Mouse (Mus musculus) olfactory bulb, adult 2 months (tissue): ENCODE data around the gene Irs3. TPM values are rescaled to one million over a fixed set of nuclear protein-coding genes. Genes with fewer than 3 reads are reported as not detected.
A peak's percentile ranks its signal among the peaks of the same experiment; 100 is the strongest.

ENCODE experiments used
- H3K27ac ChIP-seq: fragments of 200-500 bp; 2 replicates; pipeline ENCODE4 v1.5.1; 2012; ENCODE audit warnings: low read depth, low read length; ENCODE audit not compliant: insufficient read depth
- H3K4me1 ChIP-seq: fragments of 200-500 bp; 2 replicates; pipeline ENCODE4 v1.6.1; 2012; ENCODE audit warnings: low read length; ENCODE audit not compliant: control insufficient read depth, insufficient read depth
- H3K4me3 ChIP-seq: fragments of 200-500 bp; 2 replicates; pipeline ENCODE4 v1.5.1; 2012; ENCODE audit warnings: mild to moderate bottlenecking, low read depth, low read length, moderate library complexity; ENCODE audit not compliant: insufficient read depth
- CTCF ChIP-seq: fragments of 200-500 bp; IDR thresholded peaks from 2 replicates; pipeline ENCODE4 v1.5.1; 2012; ENCODE audit warnings: low read depth, mild to moderate bottlenecking, low read length, moderate library complexity; ENCODE audit not compliant: insufficient read depth
- POLR2A ChIP-seq: fragments of 200-500 bp; IDR thresholded peaks from 2 replicates; pipeline ENCODE4 v1.6.1; 2012; ENCODE audit warnings: mild to moderate bottlenecking, low read depth, low read length, moderate library complexity; ENCODE audit not compliant: insufficient read depth
- WGBS: fragments of 180-500 bp; shearing (Covaris S2); methylation state at CpG from one replicate; pipeline ENCODE4 v1.1.7; 2018; 5-methylcytosine and 5-hydroxymethylcytosine counted together
- polyA plus RNA-seq: library from polyadenylated mRNA; stranded (reverse); fragments of >200 nt; gene quantifications from 2 replicates; pipeline ENCODE4 v1.2.4, GENCODE M21; 2012; ENCODE audit warnings: low replicate concordance; ENCODE audit not compliant: missing spikeins, insufficient read depth, insufficient read length

Irs3 gene
- polyA plus RNA-seq, 1 experiment: not detected

DNA sequence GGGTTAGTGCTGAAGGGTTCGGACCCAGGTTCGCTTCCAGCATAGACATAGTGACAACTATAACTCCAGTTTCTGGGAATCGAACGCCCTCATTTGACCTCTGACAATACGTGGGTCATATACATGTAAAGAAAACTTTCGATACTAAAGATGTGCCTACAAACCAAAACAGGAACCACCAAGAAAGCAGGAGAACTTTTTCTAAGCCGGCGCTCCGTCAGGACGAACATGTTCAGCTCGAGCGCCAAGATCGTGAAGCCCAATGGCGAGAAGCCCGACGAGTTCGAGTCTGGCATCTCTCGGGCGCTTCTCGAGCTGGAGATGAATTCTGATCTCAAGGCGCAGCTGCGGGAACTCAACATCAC, 44.2 kb downstream of the Irs3 start:
- Histone ChIP-seq H3K4me1 (peaks cover 9% of the 10 kb centered on the region), H3K4me3 (peak overlapping the region; percentile 67), H3K27ac (no peak overlapping the region)
- no peak for TF ChIP-seq POLR2A
- WGBS: under 1% methylated on average over 22 of the region's 22 CpGs

GRCm38 (mm10) chr5:137600619-137601364, 44.7 kb downstream of the Irs3 start, which contains the start of gene Mospd3:
Mospd3 (minus strand) TSS chr5:137601058.
- TF ChIP-seq POLR2A: peak; percentile 29; the same call in 1 of the 2 replicates
- no peak for TF ChIP-seq CTCF
- Histone ChIP-seq H3K4me3 (peak within 1 kb of the TSS; percentile 67), H3K27ac (peak within 1 kb of the TSS; percentile 86), H3K4me1 (peaks cover 9% of the 10 kb centered on the region)
- WGBS: under 1% methylated on average over 41 of the region's 41 CpGs

DNA sequence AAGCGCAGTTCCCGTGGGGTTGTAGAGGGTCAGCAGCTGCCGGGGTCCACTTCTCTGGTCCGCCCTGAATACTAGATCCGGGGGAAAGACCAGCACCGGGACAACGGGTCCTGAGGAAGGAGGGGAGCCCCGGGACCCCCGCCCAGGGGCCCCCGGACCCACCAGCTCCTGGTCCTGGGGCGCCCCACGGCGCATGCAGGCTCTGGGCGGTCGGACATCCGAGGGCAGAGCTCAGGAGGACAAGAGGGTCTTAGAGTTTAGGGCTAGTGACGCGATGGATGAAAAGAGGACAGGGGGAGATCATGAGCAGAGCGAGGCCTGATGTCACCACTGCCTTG, 45.3 kb downstream of the Irs3 start:
- under 1% methylated on average over 19 of the region's 19 CpGs for WGBS

GRCm38 (mm10) chr5:137599600-137599999, 45.9 kb downstream of the Irs3 start:
- H3K4me1 ChIP-seq: peaks cover 9% of the 10 kb centered on the region
- no peak for TF ChIP-seq POLR2A
- TF ChIP-seq CTCF: no peak
- H3K27ac ChIP-seq: no peak overlapping the region
- 46% methylated on average over 9 of the region's 9 CpGs for WGBS
- peak overlapping the region; percentile 67 for H3K4me3 ChIP-seq

More for the DNA sequence above, 45.3 kb downstream of the Irs3 start:
- TF ChIP-seq POLR2A (no peak), CTCF (no peak)
- Histone ChIP-seq H3K4me1 (peaks cover 9% of the 10 kb centered on the region), H3K27ac (peak overlapping the region; percentile 3; the same call in 1 of the 2 replicates), H3K4me3 (peak overlapping the region; percentile 67)

GRCm38 (mm10) chr5:137598100-137598826, 47.3 kb downstream of the Irs3 start:
- H3K4me1 ChIP-seq: peaks cover 9% of the 10 kb centered on the region
- no peak overlapping the region for H3K4me3 ChIP-seq
- H3K27ac ChIP-seq: no peak overlapping the region
- 84% methylated on average over 2 of the region's 2 CpGs for WGBS
- TF ChIP-seq POLR2A: no peak
- no peak for TF ChIP-seq CTCF

DNA sequence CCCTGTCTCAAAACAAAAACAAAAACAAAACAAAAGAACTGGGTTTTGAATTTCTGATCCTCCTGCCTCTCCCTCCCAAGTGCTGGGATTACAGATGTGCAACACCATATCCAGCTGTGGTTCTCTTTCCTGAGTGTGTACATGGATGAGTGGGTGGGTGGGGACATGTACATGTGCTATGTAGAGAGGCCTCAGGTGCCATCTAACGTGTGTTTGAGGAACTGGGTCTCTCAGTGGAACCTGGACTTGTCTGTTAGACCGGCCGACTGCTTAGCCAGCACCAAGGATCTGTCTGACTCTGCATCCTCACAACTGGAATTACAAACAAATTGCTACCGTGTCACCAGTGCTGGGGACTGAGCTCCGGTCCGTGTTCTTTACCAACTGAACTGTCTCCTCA, 47.9 kb downstream of the Irs3 start:
- Histone ChIP-seq H3K4me3 (no peak overlapping the region), H3K4me1 (peaks cover 9% of the 10 kb centered on the region), H3K27ac (no peak overlapping the region)
- TF ChIP-seq CTCF: no peak
- TF ChIP-seq POLR2A: no peak
- 96% methylated on average over 6 of the region's 6 CpGs for WGBS

DNA sequence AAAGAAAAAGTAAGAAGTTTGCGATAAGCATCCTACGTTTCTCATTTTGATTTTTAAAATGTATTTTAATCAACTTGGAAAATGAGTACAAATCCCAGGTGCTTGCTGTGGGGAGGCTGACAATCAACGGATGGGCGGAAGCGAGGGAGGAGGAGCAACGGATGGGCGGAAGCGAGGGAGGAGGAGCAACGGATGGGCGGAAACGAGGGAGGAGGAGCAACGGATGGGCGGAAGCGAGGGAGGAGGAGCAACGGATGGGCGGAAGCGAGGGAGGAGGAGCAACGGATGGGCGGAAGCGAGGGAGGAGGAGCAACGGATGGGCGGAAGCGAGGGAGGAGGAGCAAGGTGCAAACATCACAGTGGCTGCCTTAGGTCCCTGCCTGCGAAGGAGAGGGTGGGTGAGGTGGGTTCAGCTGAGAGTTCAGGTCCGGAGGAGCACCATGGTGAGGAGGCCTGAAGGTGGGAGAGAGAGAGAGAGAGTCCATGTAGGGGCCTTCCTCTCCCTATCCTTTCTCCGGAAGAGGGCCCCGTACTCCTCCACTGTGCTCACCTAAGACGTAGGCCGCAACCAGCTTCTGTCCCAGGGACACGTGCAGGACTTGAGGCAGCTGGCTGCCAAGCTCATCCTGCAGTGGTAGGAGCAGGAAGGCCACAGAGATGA, 48.8 kb downstream of the Irs3 start:
- Histone ChIP-seq H3K4me1 (peaks cover 9% of the 10 kb centered on the region), H3K4me3 (no peak overlapping the region), H3K27ac (no peak overlapping the region)
- TF ChIP-seq CTCF (no peak), POLR2A (no peak)
- 47% methylated on average over 30 of the region's 30 CpGs for WGBS

DNA sequence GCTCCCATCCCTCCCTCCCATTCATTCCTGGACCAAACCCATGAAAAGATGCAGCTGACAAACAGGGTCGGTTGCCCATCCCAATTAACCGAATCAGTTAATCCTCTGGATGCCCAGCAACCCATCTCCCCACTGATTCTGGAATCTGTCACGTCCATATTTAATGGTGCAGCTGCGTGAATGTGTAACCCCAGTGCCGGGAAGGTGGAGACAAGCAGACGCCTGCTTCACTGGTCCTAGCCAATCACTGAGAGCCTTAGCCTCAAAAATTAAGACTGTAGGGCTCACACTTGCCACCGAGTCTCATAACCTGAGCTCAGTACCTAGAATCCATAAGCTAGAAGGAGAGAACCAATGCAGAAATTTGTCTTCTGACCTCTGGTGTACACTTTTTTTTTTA, 49.6 kb downstream of the Irs3 start:
- no peak overlapping the region for H3K27ac ChIP-seq

More for the DNA sequence above, 49.6 kb downstream of the Irs3 start:
- Histone ChIP-seq H3K4me1 (peaks cover 9% of the 10 kb centered on the region), H3K4me3 (no peak overlapping the region)
- WGBS: 71% methylated on average over 7 of the region's 7 CpGs
- no peak for TF ChIP-seq POLR2A

Other genes with a start within 250 kb of the Irs3 start
- not detected in 2 replicates for gene Zan, start 168.7 kb downstream of the Irs3 start, polyA plus RNA-seq
- gene Pop7, start 143.2 kb downstream of the Irs3 start, polyA plus RNA-seq: not detected in 2 replicates
- not detected in 2 replicates for gene Gigyf1, start 127.2 kb downstream of the Irs3 start, polyA plus RNA-seq
- not detected in 2 replicates for gene Epo, start 112.5 kb downstream of the Irs3 start, polyA plus RNA-seq
- gene Gnb2, start 112.2 kb downstream of the Irs3 start, polyA plus RNA-seq: not detected in 2 replicates
- not detected in 2 replicates for gene Actl6b, start 92.2 kb downstream of the Irs3 start, polyA plus RNA-seq
- not detected in 2 replicates for gene Tfr2, start 75.9 kb downstream of the Irs3 start, polyA plus RNA-seq
- gene Mospd3, start 44.7 kb downstream of the Irs3 start, polyA plus RNA-seq: not detected in 2 replicates
- not detected in 2 replicates for gene Pcolce, start 31.9 kb downstream of the Irs3 start, polyA plus RNA-seq
- gene Fbxo24, start 16.7 kb downstream of the Irs3 start, polyA plus RNA-seq: not detected in 2 replicates
- not detected in 2 replicates for gene Lrch4, start 16.6 kb downstream of the Irs3 start, polyA plus RNA-seq
- not detected in 2 replicates for gene Gm20605, start 16.5 kb downstream of the Irs3 start, polyA plus RNA-seq
- gene Sap25, start 4.4 kb downstream of the Irs3 start, polyA plus RNA-seq: not detected in 2 replicates
- not detected in 2 replicates for gene Agfg2, start 39.0 kb upstream of the Irs3 start, polyA plus RNA-seq
- gene Nyap1, start 95.9 kb upstream of the Irs3 start, polyA plus RNA-seq: not detected in 2 replicates
- gene Tsc22d4, start 100.0 kb upstream of the Irs3 start, polyA plus RNA-seq: 483 TPM in 1 of 2 replicates, not detected in the other
- not detected in 2 replicates for gene Ppp1r35, start 133.1 kb upstream of the Irs3 start, polyA plus RNA-seq
- not detected in 2 replicates for gene Mepce, start 141.9 kb upstream of the Irs3 start, polyA plus RNA-seq
- not detected in 2 replicates for gene Zcwpw1, start 142.1 kb upstream of the Irs3 start, polyA plus RNA-seq
- not detected in 2 replicates for gene Pilra, start 190.6 kb upstream of the Irs3 start, polyA plus RNA-seq
- not detected in 2 replicates for gene Pilrb1, start 212.4 kb upstream of the Irs3 start, polyA plus RNA-seq
- gene Pilrb2, start 226.1 kb upstream of the Irs3 start, polyA plus RNA-seq: not detected in 2 replicates